Mouse (Mus musculus): ENCODE data around the gene Cd9. TPM values are rescaled to one million over a fixed set of nuclear protein-coding genes. Genes with fewer than 3 reads are reported as not detected.

The Cd9 gene
- total and polyA plus RNA-seq, 3 experiments: 12.1 to 27.5 (median 21.6) TPM

GRCm38 (mm10) chr6:125482427-125482831 lies 12.2 kb downstream of the Cd9 start:
- Histone ChIP-seq H3K4me3 (replicated peaks in 1 of 3; ENCODE audit: low read depth in 2 of 3, low read length in 2 of 3, poor library complexity in 1 of 3) (no peak overlapping the region), H3K4me1 (ENCODE audit: control insufficient read depth in 1 of 2, insufficient read depth in 2 of 2) (peaks cover 30 to 73% of the 10 kb centered on the region in 2 experiments), H3K4me2 (ENCODE audit: insufficient read depth, low read depth, poor library complexity, severe bottlenecking) (peak overlapping the region; percentile 91), H3K79me2 (replicated peaks; ENCODE audit: control insufficient read depth, extremely low read depth, insufficient read depth, poor library complexity, severe bottlenecking) (no peaks in the 10 kb centered on the region), H3K27me3 (replicated peaks) (no peaks in the 10 kb centered on the region), H3K36me3 (replicated peaks in 1 of 2; ENCODE audit: control insufficient read depth in 1 of 2, insufficient read depth in 1 of 2, low read length in 1 of 2) (peaks cover 0 to 2% of the 10 kb centered on the region in 2 experiments), H3K27ac (ENCODE audit: insufficient read depth, low read depth) (peak overlapping the region; percentile 79), H3K9ac (ENCODE audit: insufficient read depth, low read depth) (no peak overlapping the region), H3K9me3 (replicated peaks; ENCODE audit: low read length) (no peaks in the 10 kb centered on the region)
- in situ Hi-C loops (cut with MboI; ENCODE audit: low pct_ligation_motif_present, low pct_unique_long_range_greater_than_20kb, low sequenced_read_pairs): no loop called here
- dilution Hi-C loops (cut with MboI; ENCODE audit: extremely low pct_ligation_motif_present, extremely low pct_unique_long_range_greater_than_20kb, low sequenced_read_pairs): no loop called here
- no peak for DNase-seq (ENCODE audit: extremely low read depth)
- TF ChIP-seq ETS1 (conservative IDR thresholded peaks at IDR 0.05; ENCODE audit: low read depth, low read length): 0 out of 2 replicates have a peak, but pooled peaks have one; percentile 7
- TF ChIP-seq TCF12 (IDR thresholded peaks at IDR 0.05; ENCODE audit: low read depth, low read length): peak; percentile 36; the same call in 1 of the 2 replicates
- peak; percentile 51; the same call in 1 of the 2 replicates for TF ChIP-seq CHD2 (IDR thresholded peaks at IDR 0.05; ENCODE audit: low read length)
- TF ChIP-seq ZMIZ1 (IDR thresholded peaks at IDR 0.05; ENCODE audit: low read depth, low read length): no peak
- no peak for TF ChIP-seq TBP (conservative IDR thresholded peaks at IDR 0.05; ENCODE audit: low read depth, low read length)
- no peak for TF ChIP-seq ZNF384 (IDR thresholded peaks at IDR 0.05; ENCODE audit: low read depth, low read length)
- TF ChIP-seq MAX (IDR thresholded peaks at IDR 0.05; ENCODE audit: low read length): no peak
- no peak for TF ChIP-seq USF1 (IDR thresholded peaks at IDR 0.05; ENCODE audit: low read depth, low read length)
- TF ChIP-seq MEF2A (IDR thresholded peaks at IDR 0.05; ENCODE audit: borderline replicate concordance, low read depth, low read length): no peak
- no peak for TF ChIP-seq ZC3H11A (IDR thresholded peaks at IDR 0.05; ENCODE audit: low read depth, low read length)
- TF ChIP-seq MYC (IDR thresholded peaks at IDR 0.05; ENCODE audit: low read depth, low read length): no peak
- TF ChIP-seq CHD1 (IDR thresholded peaks at IDR 0.05; ENCODE audit: low read depth, low read length): no peak
- TF ChIP-seq NRF1 (IDR thresholded peaks at IDR 0.05; ENCODE audit: low read depth, low read length): no peak
- no peak for TF ChIP-seq USF2 (conservative IDR thresholded peaks at IDR 0.05; ENCODE audit: low read depth, low read length)
- TF ChIP-seq BHLHE40 (IDR thresholded peaks at IDR 0.05; ENCODE audit: low read depth, low read length): peak; percentile 21; the same call in 1 of the 2 replicates
- TF ChIP-seq CTCF (conservative IDR thresholded peaks at IDR 0.05 in 1 of 2, IDR thresholded peaks at IDR 0.05 in 1 of 2; ENCODE audit: low read depth in 2 of 2, low read length in 2 of 2): no peak
- TF ChIP-seq JUN (IDR thresholded peaks at IDR 0.05; ENCODE audit: insufficient read depth, low read depth, low read length): no peak
- TF ChIP-seq IRF4 (IDR thresholded peaks at IDR 0.05; ENCODE audit: low read depth, low read length): no peak

DNA sequence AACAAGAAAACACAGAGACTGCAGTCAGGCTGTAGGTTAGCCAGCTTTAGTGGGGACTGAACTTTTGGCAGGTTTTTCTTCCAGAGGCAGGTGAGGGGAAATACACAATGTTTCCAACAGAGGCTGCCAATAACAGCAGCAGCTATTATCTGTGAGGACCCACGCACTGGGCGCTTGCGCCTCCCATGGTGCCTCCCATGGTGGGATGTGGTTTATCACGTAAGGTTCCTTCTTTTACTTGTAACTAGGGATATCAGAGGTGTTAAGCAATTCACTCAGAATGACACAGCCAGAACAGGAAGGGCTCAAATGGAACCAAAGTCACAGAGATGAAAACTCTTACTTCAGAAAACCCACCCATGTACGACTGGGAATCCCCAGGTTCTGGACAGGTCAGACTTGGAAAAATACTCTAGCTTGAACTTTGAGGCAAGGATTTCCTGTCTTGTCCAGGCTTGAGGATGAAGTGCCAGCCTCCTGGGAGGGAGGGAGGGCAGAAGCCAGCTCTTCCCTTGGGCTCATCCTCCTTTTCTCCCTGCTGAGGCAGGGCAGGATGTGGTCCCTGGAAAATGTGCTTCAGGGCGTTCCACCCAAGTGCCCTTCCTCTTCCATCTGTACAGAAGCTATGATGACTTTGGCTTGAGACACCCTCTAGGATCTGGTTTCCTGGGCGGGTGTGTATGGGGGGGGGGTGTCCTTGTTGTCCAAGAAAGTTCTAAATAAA lies 12.8 kb downstream of the Cd9 start:
- Histone ChIP-seq H3K79me2 (replicated peaks; ENCODE audit: control insufficient read depth, extremely low read depth, insufficient read depth, poor library complexity, severe bottlenecking) (no peaks in the 10 kb centered on the region), H3K9me3 (replicated peaks; ENCODE audit: low read length) (no peaks in the 10 kb centered on the region), H3K4me2 (ENCODE audit: insufficient read depth, low read depth, poor library complexity, severe bottlenecking) (peak overlapping the region; percentile 91), H3K4me3 (replicated peaks in 1 of 3; ENCODE audit: low read depth in 2 of 3, low read length in 2 of 3, poor library complexity in 1 of 3) (no peak overlapping the region), H3K36me3 (replicated peaks in 1 of 2; ENCODE audit: control insufficient read depth in 1 of 2, insufficient read depth in 1 of 2, low read length in 1 of 2) (peaks cover 0 to 2% of the 10 kb centered on the region in 2 experiments), H3K27ac (ENCODE audit: insufficient read depth, low read depth) (peak overlapping the region; percentile 45), H3K4me1 (ENCODE audit: control insufficient read depth in 1 of 2, insufficient read depth in 2 of 2) (peaks cover 30 to 78% of the 10 kb centered on the region in 2 experiments), H3K9ac (ENCODE audit: insufficient read depth, low read depth) (peak overlapping the region; percentile 24), H3K27me3 (replicated peaks) (no peaks in the 10 kb centered on the region)
- no peak for DNase-seq (ENCODE audit: extremely low read depth)
- in situ Hi-C loops (cut with MboI; ENCODE audit: low pct_ligation_motif_present, low pct_unique_long_range_greater_than_20kb, low sequenced_read_pairs): no loop called here
- TF ChIP-seq MAX (IDR thresholded peaks at IDR 0.05; ENCODE audit: low read length): no peak
- no peak for TF ChIP-seq MEF2A (IDR thresholded peaks at IDR 0.05; ENCODE audit: borderline replicate concordance, low read depth, low read length)
- TF ChIP-seq NELFE (IDR thresholded peaks at IDR 0.05; ENCODE audit: low read depth, low read length): no peak
- TF ChIP-seq NRF1 (IDR thresholded peaks at IDR 0.05; ENCODE audit: low read depth, low read length): peak; percentile 40; the same call in 1 of the 2 replicates
- TF ChIP-seq MYC (IDR thresholded peaks at IDR 0.05; ENCODE audit: low read depth, low read length): no peak
- TF ChIP-seq PAX5 (IDR thresholded peaks at IDR 0.05; ENCODE audit: low read length): no peak
- TF ChIP-seq ELF1 (IDR thresholded peaks at IDR 0.05; ENCODE audit: low read depth, low read length): no peak
- peak; percentile 26; the same call in 1 of the 2 replicates for TF ChIP-seq BHLHE40 (IDR thresholded peaks at IDR 0.05; ENCODE audit: low read depth, low read length)
- TF ChIP-seq SMC3 (IDR thresholded peaks at IDR 0.05; ENCODE audit: low read depth, low read length): no peak
- TF ChIP-seq MAZ (IDR thresholded peaks at IDR 0.05; ENCODE audit: low read depth, low read length): 0 out of 2 replicates have a peak, but pooled peaks have one; percentile 3
- TF ChIP-seq CHD1 (IDR thresholded peaks at IDR 0.05; ENCODE audit: low read depth, low read length): no peak
- no peak for TF ChIP-seq POLR2A (IDR thresholded peaks at IDR 0.05; ENCODE audit: low read depth, low read length)
- 0 out of 2 replicates have a peak, but pooled peaks have one; percentile 18 for TF ChIP-seq EP300 (IDR thresholded peaks at IDR 0.05; ENCODE audit: low read length)
- dilution Hi-C loops (cut with MboI; ENCODE audit: extremely low pct_ligation_motif_present, extremely low pct_unique_long_range_greater_than_20kb, low sequenced_read_pairs): no loop called here

Measured in CH12.LX (cell line).